Mouse (Mus musculus) forelimb bud, embryonic 11.5 days (tissue): Measurements from ENCODE around the gene Ralgps1.

Source experiments
- DNase-seq: peaks from one replicate; pipeline ENCODE4 v3.0.0-alpha.2; 2012; ENCODE audit warnings: low read depth, low spot score

The Ralgps1 gene

DNA sequence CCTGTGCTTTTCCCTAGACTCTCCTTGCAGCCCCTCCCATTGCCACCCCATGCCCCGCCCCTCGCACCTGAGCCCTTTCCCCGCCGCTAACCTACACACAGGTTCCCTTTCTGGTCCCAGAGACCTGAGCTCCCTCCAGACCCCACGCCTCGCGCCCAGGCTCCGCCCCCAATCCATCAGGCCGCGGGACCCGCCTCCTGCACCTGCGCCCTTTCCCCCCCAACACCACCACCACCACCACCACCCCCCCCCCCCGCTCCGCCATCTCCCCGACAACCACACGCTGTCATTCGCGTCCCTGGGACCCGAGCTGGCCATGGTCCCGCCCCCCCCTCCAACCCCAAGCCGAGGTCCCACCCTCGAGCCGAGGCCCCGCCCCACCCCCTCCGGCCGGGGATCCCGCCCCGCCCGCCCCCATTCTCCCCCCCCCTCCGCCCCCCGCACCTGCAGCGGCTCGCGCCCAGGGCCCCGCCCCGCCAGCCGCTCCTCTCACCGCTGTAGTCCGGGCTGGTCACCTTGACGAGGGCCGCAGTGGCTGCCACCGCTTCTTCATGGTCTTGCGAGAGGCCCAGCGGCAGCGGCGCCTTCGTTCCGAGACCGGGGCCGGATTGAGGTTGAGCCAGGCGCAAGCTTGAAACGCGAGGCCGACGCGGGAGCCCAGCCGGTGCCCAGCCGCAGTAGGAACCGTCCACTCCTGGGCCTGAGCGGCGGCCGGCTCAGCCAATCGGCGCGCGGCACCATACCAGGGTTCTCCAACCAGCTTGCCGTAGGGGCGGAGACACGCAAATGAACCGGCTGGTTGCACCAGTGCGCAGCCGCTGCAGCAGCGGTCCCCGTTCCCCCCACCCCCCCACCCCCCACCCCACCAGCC, at the start of gene Ralgps1:
Gene Ralgps1 (minus strand): TSS at position 710 of the 871 bp plus-strand sequence.
- peak; percentile 94 for DNase-seq

DNA sequence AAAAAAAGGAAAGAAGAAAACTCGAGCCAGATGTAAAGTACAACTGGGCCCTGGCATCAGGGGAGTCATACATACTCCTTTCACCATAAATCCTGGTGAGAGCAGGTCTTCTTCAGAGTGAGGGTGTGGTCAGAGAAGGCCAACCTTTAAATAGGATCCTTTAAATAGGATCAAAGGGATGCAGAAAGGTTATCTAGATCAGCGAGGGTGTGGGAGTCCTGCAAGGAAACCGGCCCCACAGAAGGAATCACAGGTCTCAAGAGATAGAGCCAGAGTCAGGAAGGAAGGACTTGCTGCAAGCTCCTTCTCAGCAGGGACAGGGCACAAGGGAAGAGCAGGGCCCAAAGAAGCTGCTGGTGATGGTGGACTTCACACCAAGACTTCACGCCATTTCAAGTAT, 46.2 kb upstream of the Ralgps1 start:
- DNase-seq = no peak

DNA sequence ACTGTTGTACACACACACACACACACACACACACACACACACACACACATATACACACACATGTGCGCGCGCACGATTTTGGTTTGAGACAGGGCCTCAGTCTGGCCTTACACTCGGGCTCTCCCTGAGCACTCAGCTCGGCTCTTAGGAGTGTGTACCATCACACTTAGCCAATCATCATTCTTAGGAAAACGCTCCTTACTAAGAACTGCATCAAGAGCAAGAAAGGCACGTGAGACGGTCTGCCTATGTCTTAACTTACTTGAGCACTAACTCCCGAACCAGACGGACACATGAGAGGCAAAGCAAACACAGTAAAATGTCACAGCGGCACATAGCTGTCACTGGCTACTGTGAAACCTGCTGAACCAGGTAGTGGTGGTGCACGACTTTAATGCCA, 42.7 kb upstream of the Ralgps1 start:
- DNase-seq = no peak

DNA sequence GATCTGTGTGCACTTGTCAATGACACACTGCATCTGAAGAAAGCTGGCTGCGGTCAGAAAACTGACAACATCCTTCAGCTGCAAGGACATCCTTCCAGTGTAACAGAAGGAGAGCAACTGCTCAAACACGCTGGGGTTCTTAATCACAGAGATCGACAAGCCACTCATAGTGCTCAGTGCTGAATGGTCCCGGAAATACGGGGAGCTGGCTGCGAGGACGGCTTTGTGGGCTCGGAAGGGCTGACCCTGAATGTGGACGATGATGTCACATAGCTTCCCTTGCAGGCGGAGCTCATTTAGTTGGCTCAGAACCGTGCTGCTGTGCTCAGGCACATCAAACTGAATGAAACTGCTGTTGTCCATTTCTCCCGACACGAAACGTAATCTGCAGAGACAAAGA, 40.8 kb upstream of the Ralgps1 start:
- DNase-seq = no peak

DNA sequence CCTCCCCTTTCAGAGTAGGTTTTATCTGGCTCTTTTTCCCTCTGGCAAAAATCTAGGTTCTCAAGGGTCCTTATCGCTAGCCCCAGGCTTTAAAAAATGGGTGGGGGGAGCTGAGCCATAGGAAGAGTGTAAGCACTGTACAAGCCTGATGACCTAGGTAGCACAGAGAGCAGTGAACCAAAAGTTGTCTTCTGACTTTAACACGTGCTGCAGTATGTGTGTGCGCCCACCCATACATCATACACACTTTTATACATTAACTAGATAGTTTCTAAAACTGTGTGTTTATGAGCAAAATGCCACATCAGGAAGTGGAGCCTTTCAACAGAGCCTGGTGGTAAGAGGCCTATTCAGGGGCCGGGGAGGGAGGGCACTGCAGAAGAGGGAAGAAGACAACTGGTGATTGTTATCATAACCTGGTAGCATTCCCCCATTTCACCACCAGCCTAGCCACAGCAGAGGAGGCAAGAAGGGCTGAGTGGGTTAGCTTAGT, 32.3 kb upstream of the Ralgps1 start:
- no peak for DNase-seq

DNA sequence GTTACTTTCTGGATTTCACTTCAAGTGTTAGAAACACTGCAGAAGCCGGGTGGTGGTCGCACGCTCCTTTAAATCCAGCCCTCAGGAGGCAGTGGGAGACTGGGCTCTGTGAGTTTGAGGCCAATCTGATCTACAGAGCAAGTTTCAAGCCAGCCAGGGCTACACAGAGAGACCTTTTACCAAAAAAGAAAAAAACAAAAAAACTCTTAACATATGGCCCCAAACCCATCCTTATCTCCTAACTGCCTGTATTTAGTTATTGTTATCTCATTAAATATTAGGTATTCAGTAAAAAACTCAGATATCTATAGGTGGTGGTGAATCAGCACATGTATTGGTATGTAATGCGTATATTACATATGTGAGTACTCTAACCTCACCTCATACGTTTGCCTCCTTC, 31.4 kb upstream of the Ralgps1 start:
- DNase-seq = no peak

DNA sequence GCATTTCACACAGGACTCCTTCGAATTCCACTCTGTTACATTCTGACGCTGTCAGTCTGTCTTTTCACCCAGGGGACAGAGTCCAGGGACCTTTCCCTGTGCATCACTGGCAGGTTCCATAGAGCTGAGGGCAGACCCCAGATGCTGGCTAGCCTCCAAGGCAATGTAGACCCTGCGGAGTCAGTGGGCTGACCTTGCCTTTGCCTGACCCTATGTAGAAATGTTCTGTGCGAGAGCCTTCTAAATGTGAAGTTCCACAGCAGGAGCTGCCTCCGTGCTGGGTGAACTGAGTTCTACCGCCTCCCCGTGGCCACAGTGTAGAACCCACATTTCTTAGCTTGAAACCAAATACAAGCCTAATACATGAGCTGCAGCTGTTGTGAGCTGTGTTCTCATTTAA, 30.9 kb upstream of the Ralgps1 start:
- peak; percentile 51 for DNase-seq

DNA sequence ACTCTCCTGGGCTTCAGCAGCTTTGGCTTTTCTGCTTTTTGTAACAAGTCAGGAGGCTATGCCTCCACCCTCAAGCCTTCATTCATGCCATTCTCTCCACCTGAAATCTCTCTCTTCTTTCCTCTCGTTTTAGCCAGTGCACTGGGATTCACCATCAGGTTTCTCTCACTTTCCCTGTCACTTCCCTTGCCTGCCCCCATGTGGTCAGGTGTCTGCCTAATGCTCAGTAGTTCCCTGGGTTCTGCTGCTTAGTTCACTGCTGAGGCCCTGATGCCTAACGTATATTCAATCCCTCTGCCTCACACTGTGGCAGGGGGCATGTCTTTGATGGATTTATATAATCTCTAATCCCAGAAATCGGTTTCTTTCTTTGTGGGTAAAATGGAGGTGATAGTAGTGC, 29.9 kb upstream of the Ralgps1 start:
- no peak for DNase-seq

DNA sequence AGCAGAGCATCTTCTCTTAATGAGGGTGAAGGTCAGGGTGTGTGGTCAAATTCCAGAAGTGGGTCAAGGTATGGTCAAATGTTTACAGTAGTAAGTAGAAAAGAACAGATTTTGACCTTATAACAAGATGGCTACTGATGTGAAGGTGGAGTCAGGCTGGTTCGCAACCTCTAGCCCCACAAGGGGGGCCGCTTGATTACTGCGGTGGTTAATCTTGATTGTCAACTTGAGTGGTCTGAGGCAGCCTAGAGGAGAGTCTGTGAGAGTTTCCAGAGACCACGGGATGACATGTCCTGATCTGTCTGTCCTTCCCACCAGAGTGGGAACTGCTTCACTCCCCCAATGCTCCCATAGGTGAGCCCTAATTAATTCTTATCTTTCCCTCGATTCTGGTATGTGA, 29.3 kb upstream of the Ralgps1 start:
- DNase-seq = no peak

DNA sequence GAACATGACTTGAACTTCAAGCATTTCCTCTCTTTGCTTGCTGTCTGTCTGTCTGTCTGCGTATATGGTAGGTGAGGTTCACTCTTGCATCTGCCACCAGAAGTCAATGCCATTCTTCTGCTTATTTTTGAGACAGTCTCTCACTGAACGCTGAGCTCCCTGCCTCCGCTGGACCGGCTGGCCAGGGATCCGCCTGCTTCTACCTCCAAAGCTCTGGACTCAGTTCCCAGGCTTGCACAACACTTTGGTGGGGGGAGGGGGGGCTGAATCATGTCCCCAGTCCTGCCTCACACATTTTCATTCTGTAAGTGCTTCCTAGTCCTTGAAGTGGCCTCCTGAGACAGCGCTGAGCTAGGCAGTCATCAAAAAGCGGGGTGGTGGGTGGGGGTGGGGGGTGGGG, 27.8 kb upstream of the Ralgps1 start:
- no peak for DNase-seq

DNA sequence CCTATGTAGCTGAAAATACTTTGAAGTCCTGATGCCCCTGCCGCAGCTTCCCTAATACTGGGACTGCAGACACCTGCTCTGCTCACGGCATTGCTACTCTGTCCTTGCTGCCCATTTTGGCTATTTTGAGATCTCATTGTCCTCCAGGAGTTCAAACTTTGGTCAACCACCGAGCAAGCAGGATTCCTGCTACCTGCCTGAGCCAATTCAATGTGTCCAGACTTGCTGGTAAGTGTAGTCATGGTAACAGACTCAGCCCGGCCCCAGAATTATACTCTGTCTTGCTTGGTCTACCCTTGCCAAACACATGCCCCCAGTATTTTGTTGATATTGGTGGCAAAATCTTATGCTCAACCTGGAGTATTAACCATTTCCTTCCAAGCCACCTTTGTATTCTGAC, 25.8 kb upstream of the Ralgps1 start:
- no peak for DNase-seq

DNA sequence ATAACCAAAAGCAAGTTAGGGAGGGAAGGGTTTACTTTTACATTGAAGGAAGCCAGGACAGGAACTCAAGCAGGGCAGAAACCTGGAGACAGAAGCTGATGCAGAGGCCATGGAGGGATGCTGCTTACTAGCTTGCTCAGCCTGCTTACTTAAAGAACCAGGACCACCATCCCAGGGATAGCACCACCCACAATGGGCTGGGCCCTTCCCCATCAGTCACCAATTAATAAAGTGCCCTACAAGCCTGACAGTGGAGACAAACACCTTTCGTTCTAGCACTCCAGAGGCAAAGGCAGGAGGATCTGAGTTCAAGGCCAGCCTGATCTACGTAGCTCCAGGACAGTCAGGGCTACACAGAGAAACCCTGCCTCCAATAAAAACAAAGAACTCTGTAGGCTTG, 23.8 kb upstream of the Ralgps1 start:
- DNase-seq = no peak

DNA sequence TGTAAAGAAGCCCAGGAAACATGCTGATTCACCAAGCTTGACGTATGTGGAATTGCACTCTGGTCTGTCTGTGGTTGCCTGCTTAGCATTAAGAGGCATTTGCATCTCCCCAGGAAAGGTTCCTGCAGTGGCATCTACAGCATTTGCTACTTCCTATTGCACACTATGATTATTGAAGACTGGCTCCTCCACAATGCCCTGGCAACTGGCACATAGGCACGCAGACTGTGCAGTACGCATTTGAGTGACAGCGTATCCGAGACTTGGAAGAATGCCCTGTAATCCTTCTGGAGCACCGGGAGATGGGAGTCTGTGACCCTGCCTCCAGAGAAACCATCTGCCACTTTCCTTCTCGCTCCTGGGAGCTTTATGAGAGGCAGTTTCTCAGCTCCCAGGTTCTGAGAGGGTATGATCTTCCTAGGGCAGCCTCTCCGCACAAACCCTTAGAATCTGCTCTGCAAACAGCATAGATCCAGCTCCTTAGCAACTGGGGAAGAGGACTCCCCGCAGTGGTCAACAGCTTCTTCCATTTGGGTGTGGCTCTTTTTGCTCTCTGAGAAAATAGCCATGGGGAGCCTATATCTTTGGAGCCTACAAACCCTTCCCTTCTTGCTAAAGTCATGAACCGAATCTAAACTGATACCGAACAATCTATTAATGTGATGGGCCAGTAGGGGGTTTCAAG, 22.8 kb upstream of the Ralgps1 start:
- no peak for DNase-seq

DNA sequence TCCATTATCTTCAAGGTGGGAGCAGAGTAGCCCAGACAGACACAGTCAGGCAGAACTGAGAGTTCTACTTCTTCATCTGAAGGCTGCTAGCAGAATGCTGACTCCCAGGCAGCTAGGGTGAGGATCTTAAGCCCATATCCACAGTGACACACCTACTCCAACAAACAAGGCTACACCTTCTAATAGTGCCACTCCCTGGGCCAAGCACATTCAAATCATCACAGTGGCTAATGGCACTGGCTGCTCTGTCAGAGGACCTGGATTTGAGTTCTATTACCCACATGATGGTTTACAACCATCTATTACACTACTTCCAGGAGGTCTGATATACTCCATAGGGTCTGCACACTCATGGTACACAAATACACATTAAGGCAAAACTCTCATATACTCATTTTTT, 21.7 kb upstream of the Ralgps1 start:
- no peak for DNase-seq

DNA sequence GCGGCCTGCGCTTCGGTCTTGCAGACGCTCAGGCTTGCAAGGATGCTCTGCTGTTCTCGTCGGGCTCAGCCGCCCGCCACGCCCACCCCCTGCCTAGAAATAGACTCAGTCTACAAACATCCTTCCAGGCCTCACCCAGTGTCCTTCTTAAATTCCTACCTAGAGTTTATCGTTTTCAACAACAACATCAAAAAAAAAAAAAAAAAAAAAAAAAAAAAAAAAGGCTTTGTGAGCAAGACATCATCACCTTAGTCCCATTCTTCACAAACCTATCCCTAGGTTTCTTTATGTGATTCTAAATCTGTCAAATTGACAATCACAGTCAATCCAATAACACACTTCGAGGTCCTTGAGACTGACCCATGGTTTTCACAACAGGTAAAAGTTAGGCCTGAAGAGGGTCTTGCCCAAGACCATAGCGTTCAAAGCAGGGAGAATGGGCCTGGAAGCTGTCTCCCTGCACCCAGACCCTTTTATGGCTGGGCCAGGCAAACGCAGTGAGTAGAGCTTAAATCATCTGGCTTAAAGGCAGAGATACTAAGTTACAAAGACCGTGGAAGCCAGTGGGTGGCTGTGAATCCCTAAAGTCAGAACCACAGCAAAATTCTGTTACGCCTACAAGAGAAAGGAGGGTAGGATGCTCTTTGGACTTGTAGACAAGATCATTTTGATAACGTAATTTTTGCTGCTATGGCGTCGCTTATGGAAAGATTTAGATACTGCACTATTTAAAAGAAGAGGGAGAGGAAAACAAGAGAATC, 542 bp upstream of the Ralgps1 start:
- DNase-seq = no peak

DNA sequence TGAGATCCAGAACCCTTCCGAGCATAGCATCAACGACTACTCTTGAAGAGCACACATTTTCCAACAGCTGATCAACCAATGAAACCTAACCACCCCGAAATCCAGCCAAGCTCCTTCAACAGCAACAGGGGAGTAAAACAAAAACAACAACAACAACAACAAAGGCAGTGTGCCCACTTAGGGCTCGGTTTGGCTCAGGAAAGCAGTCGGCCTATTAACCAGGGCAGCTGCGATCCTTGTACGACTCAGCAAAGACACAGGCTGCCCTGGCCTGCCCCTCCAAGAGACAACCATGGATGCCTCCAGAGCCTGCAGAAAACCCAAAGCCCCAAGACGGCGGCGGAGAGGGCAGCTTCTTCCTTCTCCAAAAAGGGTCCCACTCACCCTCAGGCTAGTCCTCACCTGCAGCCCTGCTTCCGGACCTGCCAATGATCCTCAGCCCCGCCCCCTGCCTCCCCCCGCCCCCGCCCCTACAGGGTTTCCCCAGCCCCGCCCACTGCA, 960 bp downstream of the Ralgps1 start:
- peak; percentile 1 for DNase-seq

DNA sequence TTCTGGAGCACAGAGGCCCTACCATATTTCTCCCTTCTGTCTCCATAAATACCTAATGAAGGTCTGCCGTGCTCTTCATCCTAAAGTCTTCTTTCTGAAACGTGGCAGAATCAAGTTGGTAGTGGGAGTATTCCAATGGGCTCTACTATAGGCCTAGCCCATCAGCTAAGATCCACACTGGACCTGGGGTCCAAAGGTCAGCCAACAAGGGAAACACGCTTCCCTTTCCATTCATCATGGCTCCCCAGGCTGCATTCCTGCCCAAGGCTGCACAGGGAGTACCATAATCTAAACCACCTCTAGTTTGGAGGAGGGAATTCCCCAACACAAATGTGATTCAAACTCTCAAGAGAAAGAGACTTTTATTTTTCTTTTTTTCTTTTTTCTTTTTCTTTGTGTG, 1.8 kb downstream of the Ralgps1 start:
- no peak for DNase-seq

DNA sequence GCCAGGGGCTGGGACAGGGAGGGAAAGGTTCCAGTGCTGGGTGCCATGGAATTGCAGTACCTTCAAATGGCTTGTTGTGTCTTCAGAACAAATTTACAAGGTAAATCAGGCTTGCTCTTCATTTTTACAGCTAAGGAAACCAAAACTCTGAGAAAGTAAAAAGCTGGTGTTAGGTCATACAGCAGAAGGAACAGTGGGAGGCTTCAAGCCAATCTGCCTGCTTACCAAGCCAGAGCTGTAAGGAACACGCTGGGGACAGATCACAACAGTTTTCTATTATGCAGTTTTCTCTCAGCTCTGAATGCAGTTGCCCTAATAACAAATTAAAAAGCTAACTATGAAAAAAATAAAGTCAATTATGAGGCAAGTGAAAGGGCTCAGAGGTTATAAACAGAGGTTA, 2.8 kb downstream of the Ralgps1 start:
- DNase-seq = no peak

DNA sequence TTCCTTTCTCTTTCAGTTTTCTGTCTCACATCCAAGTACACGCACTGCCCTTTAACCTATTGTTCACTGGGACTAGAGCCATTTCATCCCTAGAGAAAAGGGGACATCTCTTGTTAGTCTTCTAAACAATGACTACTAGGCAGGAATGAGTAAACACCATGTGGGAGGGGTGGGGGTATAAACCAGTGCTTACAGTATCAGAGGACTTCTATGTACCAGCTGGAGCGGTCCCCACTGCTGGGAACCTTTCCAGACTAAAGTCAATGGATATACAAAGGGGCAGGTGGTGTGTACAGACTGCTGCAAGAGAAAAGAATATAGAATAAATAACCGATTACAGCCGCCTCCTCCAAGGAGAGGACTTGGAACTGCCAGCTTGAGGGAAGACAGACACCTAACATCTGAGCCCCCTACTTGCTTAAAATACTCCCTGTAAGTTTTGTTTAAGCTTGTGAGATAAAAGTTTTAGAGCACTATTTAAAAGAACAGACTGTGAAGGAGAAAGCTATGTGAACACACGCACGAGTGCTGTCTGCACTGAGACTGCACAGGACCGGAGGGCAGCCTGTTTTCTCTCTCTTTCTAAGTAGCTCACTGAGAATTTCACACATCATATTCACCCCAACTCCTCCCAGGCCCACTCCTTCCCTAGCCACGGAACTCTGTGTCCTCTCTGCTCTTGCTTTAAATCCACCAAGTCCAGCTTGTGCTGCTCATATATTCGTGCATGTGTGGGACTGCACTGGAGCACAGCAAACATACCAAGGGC, 5.4 kb downstream of the Ralgps1 start:
- no peak for DNase-seq

DNA sequence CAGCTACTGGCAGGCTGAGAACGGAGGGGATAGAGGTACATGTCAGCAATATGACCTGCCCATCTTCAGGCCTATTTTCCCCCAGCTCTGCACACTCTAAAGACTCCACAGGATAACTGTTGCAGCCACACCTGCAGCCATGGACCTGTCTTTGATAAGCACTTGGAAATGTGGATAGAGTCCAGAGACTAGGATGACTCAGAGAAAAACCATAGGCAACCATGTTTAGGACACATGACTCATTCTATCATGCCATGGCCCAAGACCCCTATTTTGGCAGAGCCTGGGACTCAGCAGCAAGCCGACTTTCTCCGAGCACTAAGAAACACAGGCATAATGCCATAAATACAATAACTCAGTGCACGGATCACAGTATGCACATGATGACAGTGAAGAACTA, 6.6 kb downstream of the Ralgps1 start:
- DNase-seq = no peak

DNA sequence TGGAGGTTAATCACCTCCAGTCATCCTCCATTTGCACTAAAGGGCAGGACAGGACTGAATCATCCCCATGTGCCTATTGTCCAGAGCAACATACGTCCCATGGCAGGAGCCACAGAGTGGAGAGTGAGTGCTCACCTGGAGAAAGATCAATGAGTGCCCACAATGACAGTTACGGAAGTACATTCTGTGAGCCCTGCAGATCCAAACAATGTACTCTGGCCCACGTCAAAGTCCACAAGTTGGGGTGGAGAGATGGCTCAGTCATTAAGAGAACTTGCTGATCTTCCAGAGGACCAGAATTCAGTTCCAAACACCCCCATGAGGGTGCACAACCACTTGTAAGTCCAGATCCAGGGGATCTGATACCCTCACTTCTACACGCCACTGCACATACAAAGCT, 7.4 kb downstream of the Ralgps1 start:
- DNase-seq = no peak
